Mouse (Mus musculus): ENCODE measurements around the gene Sorbs2.

Sorbs2 gene

GRCm38 (mm10) chr8:45755482-45755881, 247.9 kb downstream of the Sorbs2 start:
- DNase-seq (ENCODE audit: low read depth, low spot score) = no peak

- no peak for DNase-seq (ENCODE audit: low read depth, low spot score)
Measured at GRCm38 (mm10) chr8:45755972-45756371, 248.4 kb downstream of the Sorbs2 start.

DNA sequence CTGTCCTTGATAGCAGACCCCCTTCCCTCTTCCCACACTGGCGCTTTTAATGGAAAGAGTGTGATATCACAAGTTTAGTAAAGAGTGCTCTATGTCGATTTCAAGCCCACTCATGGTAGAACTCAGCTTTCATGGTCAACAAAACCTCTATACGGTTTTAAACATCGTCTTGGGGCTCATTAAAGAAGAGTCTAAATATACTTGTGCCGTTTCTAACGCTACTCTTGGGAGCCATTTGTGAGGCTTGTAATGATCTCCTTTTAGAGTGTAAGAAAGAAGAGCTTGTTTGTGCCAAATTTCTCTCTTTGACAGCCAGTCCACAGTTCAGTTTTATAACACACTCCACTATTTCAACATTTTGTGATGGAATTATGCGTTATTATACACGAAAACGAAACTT, 253.0 kb downstream of the Sorbs2 start:
- no peak for DNase-seq (ENCODE audit: low read depth, low spot score)

- DNase-seq (ENCODE audit: low read depth, low spot score) = no peak
Measured at GRCm38 (mm10) chr8:45761053-45761452, 253.5 kb downstream of the Sorbs2 start.

- DNase-seq (ENCODE audit: low read depth, low spot score) = no peak
Measured at GRCm38 (mm10) chr8:45762982-45763689, 255.5 kb downstream of the Sorbs2 start.

DNA sequence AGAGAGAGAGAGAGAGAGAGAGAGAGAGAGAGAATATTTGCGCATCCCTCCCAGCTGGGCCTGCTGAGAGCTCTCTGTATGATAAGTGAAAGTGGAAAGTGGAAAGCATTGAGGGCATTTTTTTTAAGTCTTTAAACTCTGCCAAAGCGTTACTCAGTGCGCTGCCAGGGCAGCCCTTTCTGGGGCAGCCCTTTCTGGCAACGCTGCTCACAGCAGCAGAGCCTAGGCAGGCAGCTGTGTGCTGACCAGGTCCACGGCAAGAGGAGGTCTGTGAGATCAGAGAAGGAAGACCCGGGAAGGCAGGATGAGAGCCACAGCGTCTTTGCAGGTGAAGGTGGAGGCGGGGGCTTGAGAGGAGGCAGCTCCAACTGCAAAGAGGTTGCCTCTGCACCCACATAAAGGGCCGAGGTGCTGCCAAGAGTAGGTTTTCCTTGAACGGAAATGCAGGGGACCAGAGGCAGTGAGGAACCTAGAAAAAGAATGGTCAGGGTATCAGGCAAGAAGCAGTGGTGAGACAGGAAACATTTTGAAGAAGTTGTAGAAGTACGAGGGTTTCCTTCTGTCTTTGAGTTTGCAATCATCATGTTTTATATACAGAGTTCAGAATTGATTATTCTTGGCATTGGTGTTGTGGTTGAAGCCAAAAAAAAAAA, 256.2 kb downstream of the Sorbs2 start:
- no peak for DNase-seq (ENCODE audit: low read depth, low spot score)

- no peak for DNase-seq (ENCODE audit: low read depth, low spot score)
Measured at GRCm38 (mm10) chr8:45766138-45766537, 258.6 kb downstream of the Sorbs2 start.

GRCm38 (mm10) chr8:45774841-45775240, 267.3 kb downstream of the Sorbs2 start:
- DNase-seq (ENCODE audit: low read depth, low spot score) = no peak

GRCm38 (mm10) chr8:45775481-45775880, 267.9 kb downstream of the Sorbs2 start:
- no peak for DNase-seq (ENCODE audit: low read depth, low spot score)

GRCm38 (mm10) chr8:45776366-45776765, 268.8 kb downstream of the Sorbs2 start:
- no peak for DNase-seq (ENCODE audit: low read depth, low spot score)

DNA sequence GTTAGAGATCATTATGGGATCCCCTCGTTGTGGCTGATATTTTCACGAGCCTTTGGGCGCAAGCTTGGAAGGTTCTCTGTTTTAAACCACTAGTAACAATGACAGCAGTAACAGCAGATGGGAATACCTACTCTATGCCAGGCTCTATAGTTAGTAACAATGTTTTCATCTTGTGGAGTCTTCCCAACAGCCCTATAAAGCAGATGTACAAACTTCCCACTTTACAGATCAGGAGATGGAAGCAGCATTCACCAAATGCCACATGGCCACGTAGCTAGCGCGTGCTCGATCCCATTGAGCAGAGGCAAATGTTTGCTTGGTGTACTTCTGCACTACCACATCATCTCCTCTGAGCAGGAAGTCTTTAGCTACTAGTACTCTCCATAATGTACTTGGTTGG, 269.4 kb downstream of the Sorbs2 start:
- DNase-seq (ENCODE audit: low read depth, low spot score) = no peak

DNA sequence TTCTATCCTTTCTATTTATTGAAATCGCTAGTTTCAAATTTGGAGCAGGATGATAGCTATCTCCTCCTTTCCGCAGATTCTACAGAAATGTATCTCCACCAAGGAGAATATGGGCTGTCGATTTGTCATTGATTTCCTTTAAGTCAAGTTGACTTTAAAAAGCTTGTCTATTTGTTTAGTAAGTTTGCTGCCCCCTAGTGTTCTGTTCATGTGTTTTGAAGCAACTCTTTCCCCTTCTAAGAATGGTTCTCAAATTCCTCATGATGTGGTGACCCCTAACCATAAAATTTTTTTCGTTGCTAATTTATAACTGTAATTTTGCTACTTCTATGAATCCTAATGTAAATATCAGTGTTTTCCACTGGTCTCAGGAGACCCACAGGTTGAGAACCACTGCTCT, 273.0 kb downstream of the Sorbs2 start:
- no peak for DNase-seq (ENCODE audit: low read depth, low spot score)

DNA sequence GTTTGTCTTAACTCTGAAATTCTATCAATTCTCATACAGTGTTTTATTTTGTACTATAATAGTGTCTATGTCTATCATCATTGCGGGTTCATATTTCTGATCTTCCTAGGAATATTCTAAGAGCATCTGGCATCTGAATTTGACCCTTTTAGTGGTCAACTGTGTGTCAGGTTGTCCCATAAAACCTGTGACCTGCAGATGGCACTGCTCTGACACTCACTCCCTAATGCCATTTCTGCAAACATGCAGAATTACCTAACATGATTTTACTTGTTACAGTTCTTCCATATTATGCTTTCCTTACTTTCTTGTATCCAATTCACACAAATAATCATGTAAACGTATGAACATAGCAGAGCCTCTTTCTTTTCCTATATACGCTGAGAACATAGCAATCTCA, 281.0 kb downstream of the Sorbs2 start:
- no peak for DNase-seq (ENCODE audit: low read depth, low spot score)

DNA sequence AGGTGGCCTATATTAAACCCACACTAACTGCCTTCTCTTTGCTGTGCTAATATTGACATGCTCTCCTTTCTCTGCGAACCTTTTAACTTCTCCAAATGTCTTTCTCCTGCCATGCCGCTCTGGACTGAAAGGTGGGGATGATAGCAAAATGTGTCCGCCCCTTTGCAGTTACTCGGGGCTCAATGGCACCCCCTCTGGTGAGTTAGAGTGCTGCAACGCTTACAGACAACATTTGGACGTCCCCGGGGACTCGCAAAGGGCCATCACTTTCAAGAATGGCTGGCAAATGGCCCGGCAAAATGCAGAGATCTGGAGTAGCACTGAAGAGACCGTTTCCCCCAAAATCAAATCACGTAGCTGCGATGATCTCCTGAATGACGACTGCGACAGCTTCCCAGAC, 287.3 kb downstream of the Sorbs2 start:
- no peak for DNase-seq (ENCODE audit: low read depth, low spot score)

DNA sequence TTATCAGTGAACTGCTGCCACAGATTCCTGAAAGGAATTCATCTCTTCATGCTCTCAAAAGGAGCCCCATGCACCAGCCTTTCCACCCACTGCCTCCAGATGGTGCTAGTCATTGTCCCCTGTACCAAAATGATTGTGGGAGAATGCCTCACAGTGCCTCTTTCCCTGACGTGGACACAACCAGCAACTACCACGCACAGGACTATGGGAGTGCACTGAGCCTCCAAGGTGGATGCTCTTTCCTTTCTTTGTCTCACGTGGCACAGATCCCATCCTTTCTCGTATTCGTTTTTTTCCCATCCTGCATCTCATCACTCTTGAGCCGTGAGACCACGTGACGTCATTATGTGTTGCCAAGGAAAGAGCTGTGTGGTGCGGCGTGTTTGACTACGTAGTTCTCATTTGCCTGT, 288.7 kb downstream of the Sorbs2 start:
- DNase-seq (ENCODE audit: low read depth, low spot score) = no peak

DNA sequence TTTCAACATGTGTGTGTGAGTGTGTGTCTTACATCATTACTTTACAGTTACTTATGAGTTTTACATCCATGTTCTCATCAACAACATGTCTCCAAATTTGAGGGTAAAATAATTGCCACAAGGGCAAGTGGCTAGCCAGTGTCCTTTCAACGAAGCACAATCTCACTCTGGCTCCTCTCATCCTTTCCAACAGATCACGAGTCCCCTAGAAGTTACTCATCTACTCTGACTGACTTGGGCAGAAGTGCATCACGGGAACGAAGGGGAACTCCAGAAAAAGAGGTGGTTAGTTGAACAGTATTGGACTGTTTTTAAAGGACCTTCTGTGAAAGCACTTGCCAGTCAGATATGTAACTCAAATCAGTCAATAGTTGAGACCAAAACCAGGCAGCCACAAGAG, 291.9 kb downstream of the Sorbs2 start:
- DNase-seq (ENCODE audit: low read depth, low spot score) = no peak

DNA sequence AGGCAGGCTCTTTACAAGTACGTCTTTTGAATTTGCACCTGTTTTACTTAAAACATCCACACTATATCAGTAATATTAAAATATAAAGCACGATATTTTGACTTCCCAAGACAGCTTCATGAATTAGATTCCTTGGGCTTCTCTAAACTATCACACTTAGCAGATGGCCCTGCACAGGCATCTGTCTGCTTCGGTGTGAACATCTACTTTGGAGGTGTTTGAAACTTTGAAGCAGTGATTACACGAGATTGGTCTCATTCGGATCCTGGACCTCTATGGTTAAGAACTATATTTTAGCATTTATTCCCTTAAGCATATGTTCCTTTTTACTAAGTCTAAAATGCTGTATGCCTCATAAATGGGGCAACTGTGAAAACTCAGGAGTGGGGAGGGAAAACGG, 301.0 kb downstream of the Sorbs2 start:
- no peak for DNase-seq (ENCODE audit: low read depth, low spot score)

DNA sequence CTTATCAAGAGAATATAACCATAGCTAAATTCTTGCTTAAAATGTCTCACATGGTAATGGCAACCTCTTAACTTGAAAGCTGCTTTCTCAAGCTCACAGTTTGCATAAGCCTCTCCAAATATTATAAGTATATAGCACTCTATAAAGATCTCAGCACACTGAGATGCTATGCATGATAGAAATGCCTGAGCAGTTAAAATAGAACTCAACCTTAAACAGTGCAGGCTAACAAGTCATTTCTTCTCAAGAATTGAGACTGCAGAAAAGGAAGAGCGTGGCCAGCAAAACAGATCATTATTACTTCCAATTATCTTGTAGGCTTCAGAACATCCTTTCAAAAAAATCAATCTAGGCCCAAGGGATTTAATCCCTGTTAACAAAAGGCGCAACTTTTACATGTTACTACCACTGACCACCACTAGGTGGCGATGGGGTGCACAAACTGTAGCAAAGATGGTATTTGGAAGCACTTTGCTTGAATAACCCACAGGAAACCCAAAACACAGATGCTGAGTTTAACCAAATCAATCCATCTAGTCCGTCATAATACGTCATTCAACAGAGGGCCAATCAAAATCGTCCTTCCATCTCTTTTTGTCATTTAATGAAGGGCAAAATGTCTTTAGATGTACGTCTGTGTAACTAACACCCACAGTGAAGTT, 309.3 kb downstream of the Sorbs2 start:
- DNase-seq (ENCODE audit: low read depth, low spot score) = peak; percentile 9

DNA sequence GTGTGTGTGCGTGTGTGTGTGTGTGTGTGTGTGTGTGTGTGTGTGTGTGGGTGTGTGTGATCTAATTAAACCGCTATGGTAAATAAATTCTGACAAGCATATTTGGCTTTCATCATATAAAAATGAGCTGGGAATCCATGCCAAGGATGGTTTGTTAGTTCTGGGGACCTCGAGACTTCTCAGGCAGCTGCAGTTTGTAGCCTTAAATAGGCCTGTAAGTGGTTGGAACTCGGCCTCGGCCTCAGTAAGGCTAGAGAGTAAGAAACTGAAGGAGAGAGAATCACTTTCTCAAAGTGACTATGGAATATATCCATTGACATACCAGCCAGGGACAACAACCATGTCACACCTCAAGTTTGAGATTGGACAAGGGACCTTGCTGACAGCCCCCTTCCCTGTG, 314.1 kb downstream of the Sorbs2 start:
- no peak for DNase-seq (ENCODE audit: low read depth, low spot score)

- DNase-seq (ENCODE audit: low read depth, low spot score) = no peak
Measured at GRCm38 (mm10) chr8:45829985-45830548, 322.5 kb downstream of the Sorbs2 start.

- no peak for DNase-seq (ENCODE audit: low read depth, low spot score)
Measured at GRCm38 (mm10) chr8:45833896-45834295, 326.3 kb downstream of the Sorbs2 start.

GRCm38 (mm10) chr8:45843306-45843705, 335.7 kb downstream of the Sorbs2 start:
- DNase-seq (ENCODE audit: low read depth, low spot score) = no peak
